Mouse (Mus musculus): ENCODE results near the gene Gm43552.

DNA sequence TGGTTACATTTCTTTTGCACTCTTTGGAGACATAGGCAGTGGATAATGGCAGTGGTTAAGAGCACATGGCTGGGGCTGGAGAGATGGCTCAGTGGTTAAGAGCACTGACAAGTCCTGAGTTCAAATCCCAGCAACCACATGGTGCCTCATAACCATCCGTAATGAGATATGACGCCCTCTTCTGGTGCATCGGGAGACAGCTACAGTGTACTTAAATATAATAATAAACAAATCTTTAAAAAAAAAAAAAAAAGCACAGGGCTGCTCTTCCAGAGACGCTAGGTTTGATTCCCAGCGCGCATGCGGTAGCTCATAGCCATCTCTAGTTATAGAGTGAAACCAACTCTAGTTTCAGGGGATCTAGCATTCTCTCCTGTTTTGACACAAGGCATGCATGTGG is 98.2 kb downstream of the Gm43552 start:
- TF ChIP-seq MAX (IDR thresholded peaks at IDR 0.05; ENCODE audit: low read depth) (no peak), POLR2A (IDR thresholded peaks at IDR 0.05; ENCODE audit: insufficient read length, low read depth) (no peak), E2F4 (IDR thresholded peaks at IDR 0.05; ENCODE audit: insufficient read depth) (no peak), MYOG (IDR thresholded peaks at IDR 0.05; ENCODE audit: control insufficient read depth in 1 of 3, insufficient read depth in 1 of 3, insufficient read length in 2 of 3, low read depth in 2 of 3) (no peak), MYOD1 (IDR thresholded peaks at IDR 0.05; ENCODE audit: control insufficient read depth in 1 of 3, insufficient read length in 2 of 3, low read depth in 2 of 3) (no peak)
